Mouse (Mus musculus) forebrain, embryonic 11.5 days (tissue): ENCODE measurements at regions not wholly inside any gene's neighbourhood (a gene's known extent, or its start where the extent isn't known, plus 50 kb on each side); places are given as distances from the start of the nearest gene placed in this dataset.

Experiments
- ATAC-seq: fragments of 200-750 bp; cut with Nextera tagmentation; replicated peaks from 2 replicates; pipeline ENCODE4 v1.8.0; 2017; ENCODE audit warnings: moderate TSS enrichment; ENCODE audit not compliant: low FRiP score
- DNase-seq: peaks from one replicate; pipeline ENCODE4 v3.0.0-alpha.2; 2017; ENCODE audit warnings: low spot score
- H3K27ac ChIP-seq: fragments of 300-500 bp; sonication (generic); 2 replicates; pipeline ENCODE4 v1.5.1; 2014; ENCODE audit warnings: low read depth, low read length
- H3K27me3 ChIP-seq: fragments of 300-500 bp; sonication (generic); 2 replicates; pipeline ENCODE4 v1.6.1; 2014; ENCODE audit warnings: mild to moderate bottlenecking, low read length, mixed read lengths; ENCODE audit not compliant: control insufficient read depth, insufficient read depth
- H3K36me3 ChIP-seq: fragments of 300-500 bp; sonication (generic); 2 replicates; pipeline ENCODE4 v1.6.1; 2014; ENCODE audit warnings: mild to moderate bottlenecking, low read length, moderate library complexity, mixed read lengths; ENCODE audit not compliant: control insufficient read depth, insufficient read depth
- H3K4me1 ChIP-seq: fragments of 300-500 bp; sonication (generic); replicated peaks from 2 replicates; pipeline ENCODE4 v1.6.1; 2014; ENCODE audit warnings: low read length, mixed read lengths; ENCODE audit not compliant: control insufficient read depth, insufficient read depth
- H3K4me2 ChIP-seq: fragments of 300-500 bp; sonication (generic); 2 replicates; pipeline ENCODE4 v1.6.1; 2014; ENCODE audit warnings: low read depth, mild to moderate bottlenecking, low read length, moderate library complexity, mixed read lengths; ENCODE audit not compliant: severe bottlenecking
- H3K4me3 ChIP-seq: fragments of 300-500 bp; sonication (generic); 2 replicates; pipeline ENCODE4 v1.5.1; 2014; ENCODE audit warnings: low read depth, low read length
- H3K9ac ChIP-seq: fragments of 300-500 bp; sonication (generic); 2 replicates; pipeline ENCODE4 v1.6.1; 2014; ENCODE audit warnings: low read length
- H3K9me3 ChIP-seq: fragments of 300-500 bp; sonication (generic); 2 replicates; pipeline ENCODE4 v1.6.1; 2016; ENCODE audit warnings: low read length, mixed read lengths; ENCODE audit not compliant: control insufficient read depth
- WGBS: fragments of 180-500 bp; shearing (Covaris S2); extraction: QIAGEN DNeasy Blood & Tissue Kit; methylation state at CpG from one replicate; pipeline ENCODE4 v1.1.7; 2014; 5-methylcytosine and 5-hydroxymethylcytosine counted together

GRCm38 (mm10) chr16:49997040-49997439 lies 196.7 kb downstream of the Cd47 start:
- peaks cover 2% of the 10 kb centered on the region; the same call in 1 of the 2 replicates for H3K4me1 ChIP-seq
- H3K27ac ChIP-seq = no peak overlapping the region
- H3K9me3 ChIP-seq = no peaks in the 10 kb centered on the region
- no peak overlapping the region for H3K4me3 ChIP-seq
- H3K27me3 ChIP-seq = no peaks in the 10 kb centered on the region
- H3K36me3 ChIP-seq = no peaks in the 10 kb centered on the region
- ATAC-seq (no peak), DNase-seq (no peak)
- no peak overlapping the region for H3K9ac ChIP-seq
- H3K4me2 ChIP-seq = no peak overlapping the region
- 95% methylated on average over 7 of the region's 7 CpGs for WGBS

DNA sequence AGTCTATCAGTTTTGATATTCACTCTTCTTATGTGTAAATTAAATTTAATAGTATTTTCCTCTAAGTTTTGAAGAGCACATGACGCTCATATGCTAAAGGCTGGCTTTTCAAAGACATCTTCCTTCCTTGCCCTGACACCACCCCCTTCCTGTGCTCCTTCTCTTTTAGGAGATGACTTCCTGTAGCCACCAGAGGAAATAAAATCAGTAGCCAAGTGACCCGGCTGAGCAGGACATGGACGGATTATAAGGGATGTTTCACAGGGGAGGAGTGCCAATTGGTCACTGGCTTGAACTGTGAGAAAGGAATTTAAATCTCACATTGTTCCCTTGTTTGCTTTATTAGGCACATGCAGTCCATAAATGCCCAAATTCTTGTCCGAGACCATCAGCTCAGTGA lies 200.5 kb downstream of the Cd47 start:
- ATAC-seq (no peak), DNase-seq (no peak)
- no peak overlapping the region for H3K27ac ChIP-seq
- H3K4me3 ChIP-seq = no peak overlapping the region
- H3K4me2 ChIP-seq = no peak overlapping the region
- no peak overlapping the region for H3K9ac ChIP-seq
- peaks cover 2% of the 10 kb centered on the region; the same call in 1 of the 2 replicates for H3K4me1 ChIP-seq
- WGBS = 44% methylated on average over 4 of the region's 4 CpGs
- H3K9me3 ChIP-seq = no peaks in the 10 kb centered on the region
- H3K27me3 ChIP-seq = no peaks in the 10 kb centered on the region
- no peaks in the 10 kb centered on the region for H3K36me3 ChIP-seq

DNA sequence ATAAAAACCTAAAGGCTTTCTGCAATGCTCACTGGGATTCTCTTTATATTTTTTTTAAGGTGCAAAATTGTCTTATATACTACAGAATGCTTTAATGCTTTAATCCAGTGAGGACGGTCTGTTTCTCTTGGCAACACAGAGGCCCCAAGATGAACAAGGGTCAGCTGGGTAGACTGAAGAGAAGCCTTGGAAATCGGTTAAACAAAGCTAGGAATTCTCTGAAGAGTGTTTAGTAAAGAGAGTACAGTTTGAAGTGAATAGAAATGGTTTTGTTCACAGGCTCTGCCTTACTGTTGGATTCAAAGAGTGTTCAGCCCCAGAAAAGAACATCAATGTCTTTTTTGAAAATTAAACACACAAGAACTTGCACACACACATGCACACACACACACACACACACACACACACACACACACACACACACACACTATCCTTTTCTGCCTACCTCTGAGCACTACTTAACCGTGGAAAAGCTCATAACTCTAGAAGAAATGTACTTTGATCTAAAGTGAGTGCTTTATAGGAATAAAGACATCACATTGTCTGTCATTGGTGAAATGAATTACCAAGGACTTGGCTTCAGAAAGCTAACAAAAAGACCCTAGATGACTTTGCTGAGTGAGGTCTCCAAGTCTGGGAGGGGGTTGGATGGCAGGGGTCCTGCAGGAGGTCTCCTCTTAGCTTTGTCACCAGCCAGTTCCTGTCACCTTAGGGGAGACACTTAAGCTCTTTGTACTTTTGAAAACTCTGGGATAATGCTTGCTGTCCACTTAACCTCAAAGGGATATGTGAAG lies 201.5 kb downstream of the Cd47 start:
- Histone ChIP-seq H3K4me1 (peaks cover 2% of the 10 kb centered on the region; the same call in 1 of the 2 replicates), H3K36me3 (no peaks in the 10 kb centered on the region), H3K4me2 (no peak overlapping the region), H3K9ac (no peak overlapping the region), H3K27me3 (no peaks in the 10 kb centered on the region), H3K27ac (no peak overlapping the region), H3K4me3 (no peak overlapping the region), H3K9me3 (no peaks in the 10 kb centered on the region)
- DNase-seq (no peak), ATAC-seq (no peak)
- WGBS = 42% methylated on average over 3 of the region's 3 CpGs

DNA sequence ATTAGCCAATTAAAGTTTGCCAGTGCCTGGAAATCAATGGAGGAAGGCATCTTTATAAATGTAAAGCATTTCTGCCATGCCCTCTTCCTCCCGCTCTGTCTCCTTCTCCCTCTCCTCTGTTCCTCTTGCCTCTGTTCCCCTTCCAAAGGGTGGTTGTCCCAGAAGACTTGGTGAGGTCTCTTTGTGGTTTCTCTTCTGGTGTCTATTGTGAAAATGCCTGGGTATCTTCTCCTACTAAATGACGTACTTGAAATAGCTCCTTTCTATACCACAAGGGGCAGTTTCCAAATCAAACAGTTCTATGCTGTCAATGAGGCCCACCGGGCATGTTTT lies 202.1 kb downstream of the Cd47 start:
- Histone ChIP-seq H3K9me3 (no peaks in the 10 kb centered on the region), H3K27me3 (no peaks in the 10 kb centered on the region), H3K27ac (no peak overlapping the region), H3K9ac (no peak overlapping the region), H3K4me3 (no peak overlapping the region), H3K4me2 (no peak overlapping the region), H3K36me3 (no peaks in the 10 kb centered on the region), H3K4me1 (peaks cover 2% of the 10 kb centered on the region; the same call in 1 of the 2 replicates)
- no peak for ATAC-seq
- WGBS = 57% methylated on average over 3 of the region's 3 CpGs
- no peak for DNase-seq

DNA sequence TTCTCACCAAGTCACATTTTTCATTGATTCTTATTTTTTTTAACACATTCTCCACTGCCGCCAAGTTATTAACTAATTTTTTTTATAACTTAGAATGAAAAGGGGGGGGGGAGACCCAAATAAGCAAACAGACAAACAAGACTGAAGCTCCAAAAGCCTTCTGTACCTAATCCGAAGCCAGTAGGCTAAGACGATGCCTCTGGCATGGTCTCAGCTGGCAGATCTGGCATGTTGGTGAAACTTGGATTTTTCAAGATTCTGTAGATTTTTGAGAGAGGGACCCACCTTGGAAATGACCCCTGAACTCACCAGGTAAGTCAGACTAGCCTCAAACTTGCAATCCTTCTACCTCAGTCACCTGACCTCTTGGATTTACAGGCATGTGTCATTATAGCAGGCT lies 208.7 kb downstream of the Cd47 start:
- Histone ChIP-seq H3K27me3 (no peaks in the 10 kb centered on the region), H3K4me1 (no peaks in the 10 kb centered on the region), H3K9me3 (no peaks in the 10 kb centered on the region), H3K9ac (no peak overlapping the region), H3K4me2 (no peak overlapping the region), H3K36me3 (no peaks in the 10 kb centered on the region), H3K27ac (no peak overlapping the region), H3K4me3 (no peak overlapping the region)
- DNase-seq (no peak), ATAC-seq (no peak)
- 88% methylated on average over 3 of the region's 3 CpGs for WGBS

DNA sequence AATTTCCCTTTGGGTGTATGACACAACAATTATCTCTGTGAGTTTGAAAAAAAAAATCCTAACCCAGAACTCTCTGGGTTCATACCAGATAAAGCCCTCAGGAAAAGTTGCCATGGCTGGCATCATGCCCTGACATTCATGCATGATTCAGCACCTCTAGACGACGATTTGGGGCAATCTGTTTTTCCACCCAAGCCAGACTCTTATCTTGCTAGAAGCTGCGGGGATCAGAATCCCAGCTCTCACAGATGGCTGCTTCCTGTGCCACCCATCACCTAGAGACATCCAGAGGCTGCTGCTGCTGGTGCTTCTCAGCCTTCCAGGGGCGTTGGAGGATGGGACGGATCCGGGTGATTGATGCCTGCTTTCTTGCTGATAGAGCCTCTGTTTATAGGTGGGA lies 209.2 kb downstream of the Cd47 start:
- H3K4me2 ChIP-seq = no peak overlapping the region
- 76% methylated on average over 6 of the region's 6 CpGs for WGBS
- no peak for ATAC-seq
- no peak overlapping the region for H3K27ac ChIP-seq
- H3K27me3 ChIP-seq = no peaks in the 10 kb centered on the region
- H3K4me3 ChIP-seq = no peak overlapping the region
- DNase-seq = no peak
- no peaks in the 10 kb centered on the region for H3K4me1 ChIP-seq
- no peaks in the 10 kb centered on the region for H3K9me3 ChIP-seq
- no peak overlapping the region for H3K9ac ChIP-seq
- H3K36me3 ChIP-seq = no peaks in the 10 kb centered on the region

- no peaks in the 10 kb centered on the region for H3K4me1 ChIP-seq
- no peak for DNase-seq
- no peaks in the 10 kb centered on the region for H3K36me3 ChIP-seq
- no peak overlapping the region for H3K27ac ChIP-seq
- no peaks in the 10 kb centered on the region for H3K9me3 ChIP-seq
- WGBS = 87% methylated on average over 5 of the region's 5 CpGs
- no peak overlapping the region for H3K4me2 ChIP-seq
- H3K27me3 ChIP-seq = no peaks in the 10 kb centered on the region
- no peak for ATAC-seq
- H3K4me3 ChIP-seq = no peak overlapping the region
- no peak overlapping the region for H3K9ac ChIP-seq
These were observed 209.7 kb downstream of the Cd47 start for GRCm38 (mm10) chr16:50010074-50010473.

GRCm38 (mm10) chr16:50010532-50010971 lies 210.2 kb downstream of the Cd47 start:
- DNase-seq = no peak
- Histone ChIP-seq H3K36me3 (no peaks in the 10 kb centered on the region), H3K27me3 (no peaks in the 10 kb centered on the region), H3K9me3 (no peaks in the 10 kb centered on the region), H3K4me1 (no peaks in the 10 kb centered on the region), H3K4me2 (no peak overlapping the region), H3K4me3 (no peak overlapping the region), H3K9ac (no peak overlapping the region), H3K27ac (no peak overlapping the region)
- no peak for ATAC-seq
- 84% methylated on average over 6 of the region's 6 CpGs for WGBS

DNA sequence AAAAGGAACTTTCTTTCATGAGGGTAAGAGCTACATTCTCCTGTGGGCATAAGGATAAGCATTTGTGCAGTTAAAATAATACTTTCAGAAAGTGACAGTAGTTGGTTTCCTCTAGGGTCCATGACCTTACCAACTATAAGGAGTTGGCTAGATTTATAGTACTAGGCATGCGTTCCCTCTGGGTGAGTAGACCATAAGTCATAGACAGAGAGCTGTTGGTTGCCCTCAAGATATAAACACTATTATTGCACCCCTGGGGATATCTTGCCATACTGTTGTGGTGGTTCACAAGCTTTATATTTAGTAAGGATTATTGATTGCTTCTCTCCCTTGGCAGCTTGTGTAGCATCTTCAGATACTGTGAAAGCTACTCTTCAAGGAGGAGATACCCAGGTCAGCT lies 223.6 kb downstream of the Cd47 start:
- H3K9me3 ChIP-seq = no peaks in the 10 kb centered on the region
- no peak overlapping the region for H3K9ac ChIP-seq
- no peak overlapping the region for H3K27ac ChIP-seq
- no peak overlapping the region for H3K4me2 ChIP-seq
- no peak for ATAC-seq
- DNase-seq = no peak
- H3K4me1 ChIP-seq = 0 out of 2 replicates have a peak, but pooled peaks cover 4% of the 10 kb centered on the region
- no peaks in the 10 kb centered on the region for H3K27me3 ChIP-seq
- H3K36me3 ChIP-seq = no peaks in the 10 kb centered on the region
- 86% methylated on average over 1 of the region's 1 CpGs for WGBS
- H3K4me3 ChIP-seq = no peak overlapping the region
